Mouse (Mus musculus): ENCODE results near the gene Dnajc25.
A peak's percentile ranks its signal among the peaks of the same experiment; 100 is the strongest.

Gene Dnajc25

DNA sequence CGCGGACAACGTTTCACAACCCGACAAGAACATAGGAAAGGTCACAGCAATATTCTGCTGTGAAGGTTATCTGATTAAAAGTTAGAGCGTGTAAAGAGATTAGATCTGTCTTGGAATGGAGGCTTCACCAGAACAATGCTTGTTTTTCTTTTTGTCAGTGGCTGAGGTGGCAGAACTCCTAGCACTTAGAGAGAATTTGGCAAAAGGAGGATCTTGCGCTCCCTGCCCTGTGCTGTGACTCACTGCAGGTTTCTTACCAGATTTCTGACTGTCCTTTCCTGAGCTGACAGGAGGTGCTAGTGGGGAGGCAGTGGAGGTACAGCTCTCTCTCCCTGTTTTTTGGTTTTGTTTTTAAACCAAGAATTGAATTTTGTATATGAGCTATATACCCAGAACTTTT lies 12.2 kb downstream of the Dnajc25 start:
- DNase-seq, result no peak

DNA sequence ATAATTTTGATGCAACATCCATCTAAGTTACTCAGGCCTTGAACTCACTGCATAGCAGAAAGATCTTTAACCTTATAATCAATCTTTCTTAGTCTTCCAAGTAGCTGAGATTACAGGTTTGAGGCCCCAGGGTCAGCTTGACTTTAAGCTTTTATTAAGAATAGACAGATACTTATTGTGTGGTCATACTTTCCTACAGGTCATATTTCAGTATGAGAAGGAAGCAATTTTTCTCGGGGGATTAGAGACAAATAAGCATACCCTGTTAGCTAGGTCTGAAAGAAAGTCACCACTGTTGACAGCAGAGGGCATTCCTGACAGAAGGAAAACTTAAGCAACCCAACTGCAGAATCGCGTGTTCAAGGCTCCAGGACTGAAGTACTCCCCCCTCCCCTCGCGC lies 13.1 kb downstream of the Dnajc25 start:
- DNase-seq, result no peak

DNA sequence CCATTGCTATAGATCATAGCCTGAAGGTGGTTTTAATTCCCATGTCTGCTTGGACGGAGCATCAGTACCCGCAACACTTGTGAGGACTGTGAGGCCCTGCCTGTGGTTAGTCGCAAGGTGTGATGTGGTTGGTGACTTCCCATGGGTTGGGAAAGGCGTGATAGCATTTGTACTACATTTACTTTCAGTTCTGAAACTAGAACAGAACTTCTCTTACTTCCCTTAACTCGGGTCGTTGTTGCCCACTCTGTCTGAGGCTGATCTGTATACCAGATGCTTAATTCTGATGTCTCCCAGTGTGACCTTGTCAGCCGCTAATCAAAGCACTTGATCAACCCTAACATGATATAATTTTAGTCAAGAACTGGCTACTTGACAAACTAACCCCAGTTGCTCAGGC lies 14.3 kb downstream of the Dnajc25 start:
- no peak for DNase-seq

DNA sequence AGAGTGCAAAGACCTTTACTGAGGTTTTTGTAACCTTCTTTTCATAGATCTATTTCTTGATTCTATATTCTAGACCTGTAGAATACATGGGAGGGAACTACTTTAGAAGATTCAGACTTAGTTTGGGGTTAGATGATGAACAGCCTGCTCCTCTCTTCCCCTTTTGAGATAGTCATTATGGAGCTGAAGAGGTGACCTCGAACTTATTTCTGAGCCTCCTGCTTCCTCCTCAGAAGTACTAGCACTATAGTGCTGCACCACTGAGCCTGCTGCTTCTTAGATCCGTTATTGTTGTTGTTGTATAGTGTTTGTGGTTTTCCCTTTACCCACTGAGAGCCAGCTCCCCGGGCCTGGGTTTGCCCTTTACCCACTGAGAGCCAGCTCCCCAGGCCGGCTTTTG lies 14.8 kb downstream of the Dnajc25 start:
- no peak for DNase-seq

DNA sequence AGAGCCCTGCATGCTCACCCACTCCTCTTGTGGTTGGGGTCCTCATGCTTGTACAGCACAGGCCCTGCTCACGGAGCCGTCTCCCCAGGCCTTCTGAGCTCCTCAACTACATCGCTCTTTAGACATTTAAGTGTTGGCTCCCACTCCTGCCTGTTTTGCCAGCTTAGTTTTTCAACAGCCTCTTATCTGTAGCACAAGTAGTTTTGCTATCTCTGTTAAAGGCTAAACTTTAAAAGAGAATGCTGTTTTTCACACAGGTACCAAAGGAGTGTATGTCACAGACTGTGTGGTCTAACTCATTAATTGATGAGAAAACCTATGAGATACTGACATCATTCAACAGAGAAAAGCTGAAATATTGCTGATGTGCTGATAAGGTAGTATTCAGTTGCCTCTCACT lies 16.6 kb downstream of the Dnajc25 start:
- DNase-seq, result no peak

DNA sequence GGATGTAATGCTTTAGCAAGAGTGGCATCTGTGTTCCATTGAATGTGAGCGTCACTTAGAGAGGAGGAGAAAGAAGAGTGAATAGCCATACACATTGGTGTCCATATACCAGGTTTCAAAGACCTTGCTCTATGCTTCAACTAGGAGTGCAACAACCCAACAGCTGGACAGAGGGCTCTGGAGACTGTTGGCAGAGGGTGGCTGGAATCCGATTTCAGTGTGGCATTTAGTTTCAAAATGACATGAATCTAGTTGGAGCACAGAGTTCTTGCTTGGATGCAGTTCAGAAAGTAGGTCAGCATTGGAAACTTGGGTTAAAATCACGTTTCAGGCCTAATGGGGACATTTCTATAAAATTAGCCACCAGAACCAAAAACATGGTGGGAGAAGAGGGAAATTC lies 20.3 kb downstream of the Dnajc25 start:
- no peak for DNase-seq

DNA sequence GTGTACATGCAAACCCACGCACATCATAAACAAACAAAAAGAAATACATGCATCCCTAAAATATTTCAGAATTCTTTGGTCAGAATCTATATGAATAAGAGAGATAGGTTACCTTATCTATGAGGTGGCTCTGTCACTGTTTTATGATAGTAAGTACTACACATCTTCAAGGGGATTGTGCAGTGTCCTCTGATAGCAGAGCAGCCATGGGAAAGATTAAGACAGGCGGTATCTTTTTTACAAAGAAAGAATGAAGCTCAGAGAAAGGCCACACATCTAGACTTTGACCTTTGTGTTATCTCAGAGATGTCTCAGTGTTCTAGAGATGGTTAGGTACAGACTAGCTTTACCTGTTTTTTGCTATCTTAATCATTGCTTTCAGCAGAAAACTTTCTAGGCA lies 22.1 kb downstream of the Dnajc25 start:
- no peak for DNase-seq

DNA sequence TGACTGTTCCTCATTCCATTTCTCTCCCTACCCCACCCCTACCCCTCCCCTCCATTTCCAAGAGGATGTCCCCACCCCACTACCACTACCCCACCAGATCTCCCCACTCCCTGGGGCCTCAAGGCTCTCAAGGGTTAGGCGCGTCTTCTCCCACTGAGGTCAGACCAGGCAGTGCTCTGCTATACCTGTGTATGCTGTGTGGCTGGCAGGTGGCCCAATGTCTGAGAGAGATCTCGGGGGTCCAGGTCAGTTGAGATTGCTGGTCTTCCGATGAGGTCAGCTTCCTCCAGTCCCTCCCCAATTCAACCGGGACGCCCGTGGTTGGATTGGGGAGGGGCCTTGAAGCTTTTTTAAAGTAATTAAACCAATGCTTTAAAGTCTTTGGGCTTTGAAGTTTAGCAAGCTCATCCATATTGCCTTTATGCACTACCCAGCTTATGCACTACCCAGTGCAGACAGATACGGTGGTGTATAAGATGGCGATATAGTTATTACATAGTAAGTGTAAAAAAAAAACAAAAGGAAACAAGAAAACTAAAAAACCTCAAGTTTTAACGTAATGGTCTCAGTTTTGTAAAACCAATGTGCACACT lies 39.6 kb downstream of the Dnajc25 start:
- DNase-seq, result no peak

DNA sequence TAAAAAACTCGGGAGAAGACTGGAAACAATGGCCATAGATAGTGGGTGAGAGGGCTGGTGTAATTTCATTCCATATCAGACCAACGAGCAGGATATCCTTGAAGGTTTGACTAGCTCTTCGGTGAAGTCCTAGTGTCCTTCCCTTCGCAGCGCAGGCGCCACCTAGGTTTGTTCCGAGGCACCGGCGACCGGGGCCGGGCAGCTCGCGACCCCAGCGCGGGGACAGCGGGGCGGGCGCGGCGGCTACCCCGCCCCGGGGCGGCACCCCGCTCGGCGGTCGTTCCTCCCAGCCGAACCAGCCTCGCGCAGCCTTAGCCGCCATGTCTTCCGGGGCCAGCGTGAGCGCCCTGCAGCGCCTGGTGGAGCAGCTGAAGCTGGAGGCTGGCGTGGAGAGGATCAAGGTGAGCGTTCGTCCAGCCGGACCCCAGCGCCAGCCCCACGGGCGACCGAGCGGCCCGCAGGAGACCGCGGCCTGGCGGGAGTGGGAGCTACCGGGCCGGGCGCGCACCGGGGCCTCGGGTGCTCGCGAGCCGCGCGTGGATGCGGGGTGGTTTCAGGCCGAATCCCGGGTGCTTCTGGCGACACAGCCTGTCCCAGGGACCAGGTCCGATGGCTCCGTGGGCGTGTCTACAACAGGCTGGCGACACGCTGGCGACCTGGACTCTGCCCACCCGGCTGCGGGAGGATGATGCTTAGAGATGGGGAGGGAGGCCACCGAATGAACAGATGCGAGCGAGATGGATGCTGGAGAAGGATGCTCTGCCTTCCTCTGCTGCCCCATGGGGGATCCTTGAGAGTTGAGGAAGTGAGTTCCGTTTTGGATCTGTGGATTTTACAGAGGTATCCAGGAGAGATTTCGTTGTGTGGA lies 40.3 kb downstream of the Dnajc25 start, which contains the start of gene Gng10:
Gng10 (plus strand) TSS at position 171 of the 868 bp plus-strand sequence.
- peak; percentile 52 for DNase-seq

DNA sequence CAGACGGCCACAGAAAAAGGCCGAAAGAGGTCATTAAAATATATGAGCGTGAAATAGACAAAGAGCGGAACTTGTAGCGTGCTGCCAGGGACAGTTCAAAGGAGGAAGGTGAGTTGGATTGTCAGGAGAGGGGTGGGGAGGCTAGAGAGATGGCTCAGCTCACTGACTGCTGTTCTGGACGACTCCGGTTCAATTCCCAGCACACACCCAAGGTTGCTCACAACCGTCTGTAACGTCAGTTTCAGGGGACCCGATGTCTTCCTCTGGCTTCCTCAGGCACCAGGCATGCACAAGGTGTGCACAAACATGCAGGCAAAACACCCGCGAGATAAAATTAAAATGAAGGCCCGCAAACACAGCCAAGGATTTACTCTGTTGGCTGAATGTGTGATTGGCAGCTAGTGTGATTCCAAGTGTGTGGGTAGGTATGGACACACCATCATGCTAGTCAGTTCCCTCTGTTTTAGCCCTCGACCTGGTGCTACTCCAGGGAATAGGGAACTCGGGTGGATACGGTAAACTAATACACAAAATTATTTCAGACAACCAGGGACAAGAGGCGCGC lies 41.0 kb downstream of the Dnajc25 start:
- DNase-seq, result no peak

DNA sequence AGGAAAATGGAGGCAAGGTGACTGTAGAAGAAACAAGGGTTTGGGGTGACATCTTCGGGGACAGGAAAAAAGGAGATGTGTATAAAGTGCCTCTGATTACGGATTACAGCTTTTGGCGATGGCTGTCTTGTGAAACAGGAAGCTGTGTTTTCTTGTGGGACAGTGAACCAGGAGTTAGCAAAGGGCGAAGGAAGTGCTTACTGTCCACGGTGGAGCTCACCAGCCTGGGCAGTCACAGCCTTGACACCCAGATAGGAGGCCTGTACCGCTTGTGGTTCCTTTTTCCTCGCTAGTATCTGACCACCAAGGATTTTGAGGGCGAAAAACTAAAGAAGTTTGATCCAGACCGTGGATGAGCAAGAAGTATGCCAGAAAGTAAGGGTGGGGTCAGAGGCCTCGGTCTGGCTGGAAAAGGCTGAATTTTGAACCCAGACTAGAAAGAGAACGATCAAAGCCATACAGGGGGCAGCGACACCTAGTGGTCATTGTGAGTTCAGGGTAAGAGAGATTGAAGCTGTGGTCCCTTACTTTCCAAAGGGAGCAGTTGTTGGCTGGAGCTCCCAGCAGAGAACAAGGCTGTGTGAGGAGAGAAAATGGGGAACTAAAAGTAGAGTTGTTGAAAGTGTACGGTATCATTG lies 41.7 kb downstream of the Dnajc25 start:
- peak; percentile 63 for DNase-seq

DNA sequence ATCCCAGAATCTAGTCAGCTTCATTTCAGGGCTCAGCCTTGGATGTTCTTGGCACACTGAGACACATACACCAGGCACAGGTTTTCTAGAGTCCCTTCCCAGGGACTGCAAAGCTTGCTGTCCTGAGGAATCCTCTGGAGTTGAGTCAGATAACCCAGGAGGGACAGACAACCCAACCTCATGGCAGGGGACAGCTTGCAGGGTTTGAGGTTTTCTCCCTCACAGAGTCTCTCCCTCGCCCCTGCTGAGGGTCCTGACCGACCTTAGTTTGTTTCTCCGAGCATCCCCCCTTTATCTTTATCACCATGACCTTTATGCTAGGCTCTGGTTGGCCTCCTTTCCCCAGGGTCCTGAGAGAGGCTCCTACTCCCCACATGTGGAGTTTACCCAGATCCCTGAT lies 42.7 kb downstream of the Dnajc25 start:
- no peak for DNase-seq

DNA sequence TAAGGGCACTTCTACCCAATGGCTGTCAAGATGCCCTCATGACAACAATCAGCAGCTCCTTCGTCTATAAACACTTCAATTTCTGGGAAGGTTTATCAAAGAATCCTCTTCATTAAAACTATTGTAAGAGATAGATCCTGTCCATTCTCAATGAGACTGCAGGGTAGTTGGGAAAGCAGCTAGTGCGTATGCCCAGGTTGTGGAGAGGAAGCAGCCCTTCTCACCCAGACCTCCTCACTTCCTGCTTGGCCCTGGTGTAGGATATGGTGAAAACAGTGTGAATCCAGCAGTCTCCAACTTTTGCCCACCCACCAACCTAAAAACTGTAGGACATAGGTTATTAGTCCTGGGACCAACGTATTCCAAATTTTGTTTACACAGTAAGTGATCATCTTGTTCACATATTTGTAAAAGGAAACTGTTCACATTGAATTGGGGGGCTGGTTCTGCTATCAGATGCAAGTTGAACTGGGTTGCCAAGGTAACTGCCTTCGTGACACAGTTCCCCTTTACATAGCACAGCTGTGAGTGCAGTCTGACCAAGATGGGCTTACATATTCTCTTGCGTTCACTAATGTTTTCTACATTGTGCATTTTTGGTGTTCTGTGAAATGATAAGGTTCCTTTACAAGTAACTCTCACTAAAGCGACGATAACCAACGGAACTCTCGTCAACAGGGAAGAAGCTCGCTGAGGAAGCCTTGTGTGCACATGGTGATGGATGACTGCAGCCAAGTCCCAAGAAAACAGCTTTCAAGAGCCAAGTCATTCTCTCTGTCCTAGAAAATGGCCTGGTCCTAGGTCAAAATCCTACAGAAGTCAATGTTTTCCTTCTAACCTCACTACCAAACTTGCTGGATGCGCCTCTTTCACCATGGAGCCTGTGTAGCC lies 45.8 kb downstream of the Dnajc25 start:
- no peak for DNase-seq

DNA sequence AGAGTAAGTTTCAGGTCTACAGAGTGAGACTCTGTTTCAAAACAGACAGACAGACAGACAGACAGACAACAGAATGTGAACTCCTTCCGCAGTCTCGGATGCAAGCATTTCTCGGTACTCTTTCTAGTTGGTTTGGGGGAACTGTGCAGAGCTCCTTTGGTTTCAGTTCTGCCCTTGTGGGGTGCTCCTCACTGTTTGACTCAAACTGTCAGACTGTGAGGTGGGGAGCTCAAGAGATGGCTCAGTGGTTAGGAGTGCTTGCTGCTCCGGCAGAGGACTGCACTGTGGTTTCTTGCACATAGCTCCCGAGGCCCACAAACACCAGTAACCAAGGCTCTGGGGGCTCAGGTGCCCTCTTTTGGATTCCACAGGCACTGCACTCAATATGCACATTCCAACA lies 48.2 kb downstream of the Dnajc25 start:
- DNase-seq, result peak; percentile 65

DNA sequence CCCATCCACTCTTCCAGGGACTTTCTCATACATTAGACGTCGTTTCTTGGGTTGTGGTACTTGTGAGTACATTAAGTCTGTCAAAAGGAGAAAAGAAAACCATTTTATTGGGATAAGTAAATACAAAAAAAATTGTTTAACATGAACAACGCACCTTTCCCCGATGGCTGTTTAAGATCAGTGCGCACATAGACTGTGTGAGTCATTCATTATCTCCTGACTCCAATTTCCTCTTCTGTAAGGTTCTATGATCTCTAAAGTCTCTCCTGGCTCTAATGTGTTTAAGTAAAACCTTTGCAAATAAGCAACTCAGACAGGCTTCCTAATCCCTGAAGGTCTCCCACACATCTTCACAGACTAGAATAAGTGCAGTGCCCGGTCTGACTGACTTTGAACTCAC lies 49.0 kb downstream of the Dnajc25 start:
- DNase-seq, result no peak

DNA sequence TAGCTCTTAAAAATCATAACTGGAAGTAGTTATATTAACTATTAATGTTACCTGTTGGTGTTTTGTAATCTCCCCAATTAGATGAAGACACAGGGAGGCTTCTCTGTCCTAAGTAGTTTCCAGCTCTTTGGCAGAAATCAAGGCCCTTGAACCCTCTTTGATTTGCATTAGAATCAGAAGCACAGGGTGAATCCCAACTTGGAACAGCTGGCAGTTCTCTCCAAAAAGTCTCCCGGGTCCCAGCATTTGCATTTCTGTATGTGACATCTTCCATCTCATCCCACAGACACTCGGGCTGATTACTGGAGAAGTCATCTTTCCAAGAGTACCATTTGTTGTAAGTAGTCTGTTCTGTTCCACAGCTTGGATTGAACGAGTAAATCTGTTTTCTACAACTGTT lies 52.4 kb downstream of the Dnajc25 start:
- DNase-seq, result no peak

DNA sequence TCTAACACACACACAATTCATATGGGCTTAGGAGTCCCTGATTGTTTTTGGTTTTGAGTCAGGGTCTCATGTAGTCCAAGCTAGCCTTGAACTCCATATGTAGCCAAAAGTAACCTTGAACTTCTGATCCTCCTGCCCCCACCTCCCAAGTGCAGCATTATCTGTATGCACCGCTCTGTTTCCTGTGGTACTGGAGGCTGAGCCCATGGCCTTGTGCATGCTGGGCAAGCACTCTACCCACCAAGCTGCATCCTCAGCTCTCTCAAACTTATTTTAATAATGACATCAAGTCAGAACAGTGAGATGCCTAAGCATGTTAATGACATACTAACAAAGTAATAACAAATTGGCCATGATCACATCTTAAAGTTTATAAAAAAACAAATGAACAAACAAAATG lies 56.2 kb downstream of the Dnajc25 start:
- DNase-seq, result no peak

DNA sequence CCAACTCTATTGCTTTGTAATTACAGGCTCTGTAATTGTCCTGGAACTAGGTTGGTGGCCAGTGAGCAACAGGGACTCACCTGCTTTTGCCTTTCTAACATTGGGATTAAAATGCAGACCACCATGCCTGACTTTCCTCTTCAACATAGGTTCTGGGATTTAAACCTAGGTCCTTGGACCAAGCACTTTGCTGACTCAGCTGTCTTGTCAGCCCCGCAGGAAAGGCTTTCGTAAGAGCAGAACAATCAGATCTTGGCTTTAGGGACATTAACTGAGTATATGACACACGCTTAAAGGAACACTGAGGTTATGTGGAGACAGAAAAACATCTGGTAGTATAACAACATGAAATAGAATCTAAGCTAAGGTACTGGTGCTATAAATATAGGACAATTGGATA lies 63.1 kb downstream of the Dnajc25 start:
- no peak for DNase-seq

DNA sequence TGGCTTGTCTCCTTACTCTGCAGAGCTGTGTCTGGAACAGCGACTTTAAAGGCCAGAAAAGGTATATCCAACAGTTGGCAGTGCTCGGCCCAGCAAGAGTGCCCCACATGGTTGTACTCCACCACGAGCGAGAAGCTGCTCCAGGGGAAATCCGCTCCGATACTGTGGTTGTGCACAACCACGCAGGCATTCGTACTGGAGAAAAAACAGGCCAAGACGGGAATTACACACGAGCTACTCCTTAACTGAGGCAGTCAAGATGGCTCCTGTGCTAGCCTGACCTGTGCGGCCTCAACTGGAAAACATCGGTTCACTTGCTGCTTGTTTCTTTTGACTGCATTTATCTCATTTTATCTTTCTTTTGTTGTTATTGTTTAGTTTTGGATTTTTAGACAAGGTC lies 67.7 kb downstream of the Dnajc25 start:
- DNase-seq, result no peak

DNA sequence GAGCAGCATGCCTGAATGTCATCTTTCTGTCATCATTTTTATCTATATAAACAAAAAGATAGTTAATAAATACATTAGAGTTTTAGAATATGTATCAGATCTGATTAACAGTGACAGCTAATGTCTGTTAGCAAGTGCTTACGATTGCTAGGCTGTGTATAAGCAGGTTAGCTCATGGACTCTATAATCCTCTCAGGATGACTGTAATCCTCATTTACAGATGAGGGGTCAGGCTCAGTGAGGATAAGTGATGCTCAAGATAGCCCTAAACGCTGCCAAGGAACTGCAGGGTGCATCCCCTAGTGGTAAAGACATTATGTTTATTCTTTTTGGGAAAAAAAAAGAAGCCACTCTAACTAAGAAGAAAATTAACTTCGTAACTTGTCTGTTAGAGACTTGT lies 74.4 kb downstream of the Dnajc25 start:
- no peak for DNase-seq
